Mouse (Mus musculus) thymus, adult 2 months (tissue): Measurements from ENCODE around the gene Lrrc23.

Experiments used
- CTCF ChIP-seq: fragments of 200-500 bp; IDR thresholded peaks from 2 replicates; pipeline ENCODE4 v1.5.1; 2012; ENCODE audit warnings: mild to moderate bottlenecking, control low read depth, low read length, moderate library complexity, borderline replicate concordance; ENCODE audit not compliant: control insufficient read depth, poor library complexity, insufficient read depth; ENCODE audit errors: extremely low read depth
- POLR2A ChIP-seq: fragments of 200-500 bp; IDR thresholded peaks from 2 replicates; pipeline ENCODE4 v1.6.1; 2012; ENCODE audit warnings: mild to moderate bottlenecking, low read length, control low read depth, moderate library complexity; ENCODE audit not compliant: control insufficient read depth, poor library complexity, insufficient read depth; ENCODE audit errors: extremely low read depth

- TF ChIP-seq CTCF (no peak), POLR2A (no peak)
Measured at GRCm38 (mm10) chr6:124731038-124731437, 48.5 kb downstream of the Lrrc23 start.
